Mouse (Mus musculus) adipose tissue, adult 10 weeks (tissue): ENCODE data around the gene Camta2. TPM values are rescaled to one million over a fixed set of nuclear protein-coding genes. Genes with fewer than 3 reads are reported as not detected.

Experiments
- polyA plus RNA-seq: library from polyadenylated mRNA; stranded (reverse); fragments of 350-450 nt; fragmentation: Illumina TruSeq; extraction: RNeasy Lipid Tissue Mini Kit (QIAGEN cat#74804); gene quantifications from one replicate; pipeline ENCODE4 v1.2.3, GENCODE M21; 2014; ENCODE audit warnings: low read depth, low replicate concordance

The Camta2 gene
- polyA plus RNA-seq: 27.5 TPM

GRCm38 (mm10) chr11:70687601-70688199 is at the start of gene Camta2:
TSS of gene Camta2 (minus strand) at chr11:70688105.

GRCm38 (mm10) chr11:70699722-70700556 is 12.0 kb upstream of the Camta2 start, which contains the start of the genes Inca1 and Kif1c:
TSS of gene Inca1 (minus strand) at chr11:70700155.
TSS of gene Kif1c (plus strand) at chr11:70700548.

GRCm38 (mm10) chr11:70668771-70669505 is 19.0 kb downstream of the Camta2 start, which contains the start of gene Spag7:
TSS of gene Spag7 (minus strand) at chr11:70669416.

GRCm38 (mm10) chr11:70656964-70657363 is 30.9 kb downstream of the Camta2 start, which contains the start of gene Eno3:
TSS of gene Eno3 (plus strand) at chr11:70657202.

GRCm38 (mm10) chr11:70654198-70654922 is 33.5 kb downstream of the Camta2 start, which contains the start of gene Pfn1:
TSS of gene Pfn1 (minus strand) at chr11:70654644.

GRCm38 (mm10) chr11:70646691-70647650 is 40.9 kb downstream of the Camta2 start, which contains the start of the genes Rnf167 and Slc25a11:
TSS of gene Rnf167 (plus strand) at chr11:70647235.
TSS of gene Slc25a11 (minus strand) at chr11:70647479.

GRCm38 (mm10) chr11:70638714-70639278 is 49.1 kb downstream of the Camta2 start, which contains the start of gene Gp1ba:
TSS of gene Gp1ba (plus strand) at chr11:70639122.

Other genes with a start within 250 kb of the Camta2 start
- gene Med11, start 236.2 kb downstream of the Camta2 start, polyA plus RNA-seq: 24.2 TPM
- gene Zmynd15, start 228.7 kb downstream of the Camta2 start, polyA plus RNA-seq: 5.6 TPM
- 14.8 TPM for gene Cxcl16, start 228.1 kb downstream of the Camta2 start, polyA plus RNA-seq
- not detected for gene Tm4sf5, start 182.9 kb downstream of the Camta2 start, polyA plus RNA-seq
- gene Vmo1, start 173.5 kb downstream of the Camta2 start, polyA plus RNA-seq: not detected
- not detected for gene Gltpd2, start 168.9 kb downstream of the Camta2 start, polyA plus RNA-seq
- gene Psmb6, start 162.7 kb downstream of the Camta2 start, polyA plus RNA-seq: 235 TPM
- gene Gm40193, start 155.2 kb downstream of the Camta2 start, polyA plus RNA-seq: not detected
- 19.3 TPM for gene Pld2, start 148.0 kb downstream of the Camta2 start, polyA plus RNA-seq
- gene Mink1, start 125.2 kb downstream of the Camta2 start, polyA plus RNA-seq: 74.4 TPM
- gene 4930544D05Rik, start 72.3 kb downstream of the Camta2 start, polyA plus RNA-seq: 9.8 TPM
- 0.88 TPM for gene Chrne, start 68.9 kb downstream of the Camta2 start, polyA plus RNA-seq
- not detected for gene Gp1ba, start 49.0 kb downstream of the Camta2 start, polyA plus RNA-seq
- gene Rnf167, start 40.9 kb downstream of the Camta2 start, polyA plus RNA-seq: 80.8 TPM
- gene Slc25a11, start 40.6 kb downstream of the Camta2 start, polyA plus RNA-seq: 126 TPM
- gene Pfn1, start 33.5 kb downstream of the Camta2 start, polyA plus RNA-seq: 446 TPM
- 36.3 TPM for gene Eno3, start 30.9 kb downstream of the Camta2 start, polyA plus RNA-seq
- 75.7 TPM for gene Spag7, start 18.7 kb downstream of the Camta2 start, polyA plus RNA-seq
- gene Inca1, start 12.1 kb upstream of the Camta2 start, polyA plus RNA-seq: 21.7 TPM
- 97.3 TPM for gene Kif1c, start 12.4 kb upstream of the Camta2 start, polyA plus RNA-seq
- gene Zfp3, start 76.1 kb upstream of the Camta2 start, polyA plus RNA-seq: 6.4 TPM
- gene Scimp, start 124.5 kb upstream of the Camta2 start, polyA plus RNA-seq: 0.79 TPM
- 17.2 TPM for gene Rabep1, start 156.7 kb upstream of the Camta2 start, polyA plus RNA-seq